Mouse (Mus musculus) gastrocnemius, postnatal 36 days (tissue): ENCODE measurements around the gene Iqcm. TPM values are rescaled to one million over a fixed set of nuclear protein-coding genes. Genes with fewer than 3 reads are reported as not detected.
"Not testable (repeated sequence)": the region's sequence is repeated elsewhere in the genome, so short reads cannot be mapped to it uniquely, and the experiment has no call there.

Experiments used
- DNase-seq, 2 experiments: peaks; one replicate each; pipeline ENCODE4 v3.0.0; 2022
- intact Hi-C: fragments of 180-260 bp; cut with DNase I; formaldehyde crosslinking; loops from one replicate; pipeline ENCODE4 v1.15.1; 2025
- long read RNA-seq, 2 experiments: library from polyadenylated mRNA; stranded (forward); transcript quantifications; one replicate each; pipeline ENCODE4 v2.0.0; 2021
- total RNA-seq, 2 experiments: library from RNA; stranded (reverse); gene quantifications; 2 replicates each; pipeline ENCODE4 v1.2.3; 2021

Gene Iqcm
- total RNA-seq, result not detected
- long read RNA-seq, experiment 1, result 0 reads
- long read RNA-seq, experiment 2, result 0 reads

- no peak for DNase-seq
- intact Hi-C loops, result no loop called here
Observed at GRCm38 (mm10) chr8:75448394-75448793, at the start of gene Iqcm. TSS of gene Iqcm (plus strand) at chr8:75448694.

GRCm38 (mm10) chr8:75406489-75406888 lies 42.0 kb upstream of the Iqcm start, which contains the start of gene Gm10358:
TSS of gene Gm10358 (minus strand) at chr8:75406589.
- intact Hi-C loops, result no loop called here
- DNase-seq, result no peak

DNA sequence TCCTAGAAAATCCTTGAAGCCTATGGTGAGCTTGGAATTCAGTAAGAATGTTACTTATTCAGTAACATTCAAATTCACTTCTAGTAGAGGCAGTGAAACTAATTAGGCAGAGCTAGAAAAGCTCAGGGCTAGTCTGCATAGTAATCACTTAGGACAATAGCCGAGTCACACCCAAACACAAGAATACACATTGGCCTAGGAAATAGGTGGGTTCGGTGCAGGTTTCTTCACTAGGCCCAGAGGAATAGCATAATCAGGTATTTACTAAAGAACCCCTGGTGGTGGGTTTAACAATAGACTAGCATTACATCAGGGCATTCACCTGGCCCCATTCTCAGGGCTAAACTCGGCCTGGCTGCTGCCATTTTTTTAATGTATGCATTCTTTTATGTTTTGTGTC lies 32.8 kb upstream of the Iqcm start:
- intact Hi-C loops, DNase-seq: not testable (repeated sequence)

DNA sequence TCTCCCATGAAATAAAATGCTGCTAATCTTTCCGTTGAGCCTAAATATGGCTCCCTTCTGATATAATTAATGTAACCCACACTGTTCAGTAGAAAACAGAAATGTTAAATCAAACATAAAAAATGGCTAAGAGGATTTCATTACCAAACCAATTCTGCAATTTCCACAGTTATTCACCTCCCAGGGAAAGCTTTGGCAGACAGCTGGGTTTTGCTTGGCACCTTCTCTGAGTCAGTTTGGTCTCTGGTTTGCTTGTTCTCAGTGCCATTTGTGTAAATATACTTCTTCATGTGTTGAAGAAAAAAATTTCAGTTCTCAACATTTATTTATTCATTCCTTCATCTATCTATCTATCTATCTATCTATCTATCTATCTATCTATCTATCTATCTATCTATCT lies 28.3 kb downstream of the Iqcm start:
- intact Hi-C loops, result no loop called here
- DNase-seq, result no peak

DNA sequence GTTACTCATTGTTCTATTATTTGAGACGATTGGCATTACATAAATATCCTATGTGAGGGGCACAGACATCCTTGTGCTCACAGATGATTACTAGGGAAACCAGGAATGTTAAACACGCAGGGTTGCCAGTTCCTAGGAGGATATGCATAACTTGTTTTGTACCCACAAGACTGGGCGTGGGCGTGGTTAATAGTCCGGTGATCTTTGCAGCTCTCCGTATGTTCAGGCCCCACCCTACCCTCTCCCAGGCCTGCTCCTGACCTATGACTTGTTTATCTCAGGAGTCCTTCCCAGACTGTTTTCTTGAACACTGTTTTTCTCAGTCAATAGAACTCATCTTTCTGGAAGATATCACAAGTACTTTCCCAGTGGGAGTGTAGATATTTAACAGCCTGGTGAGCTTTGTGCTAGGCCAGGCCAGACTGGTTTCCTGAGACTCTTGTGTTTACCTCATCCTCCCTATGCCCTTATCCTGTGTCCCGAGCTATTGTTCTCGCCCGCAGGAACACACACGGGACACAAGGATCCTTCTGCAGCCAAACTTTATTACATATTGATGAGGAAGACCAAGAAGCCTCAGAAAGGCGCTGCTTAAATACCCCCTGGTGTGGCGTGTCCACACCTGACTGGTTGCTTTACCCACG lies 40.7 kb downstream of the Iqcm start:
- intact Hi-C loops, result no loop called here

GRCm38 (mm10) chr8:75509299-75509698 lies 60.8 kb downstream of the Iqcm start:
- intact Hi-C loops, result no loop called here
- DNase-seq, result no peak

More for the DNA sequence above, 40.7 kb downstream of the Iqcm start:
- DNase-seq, result no peak

DNA sequence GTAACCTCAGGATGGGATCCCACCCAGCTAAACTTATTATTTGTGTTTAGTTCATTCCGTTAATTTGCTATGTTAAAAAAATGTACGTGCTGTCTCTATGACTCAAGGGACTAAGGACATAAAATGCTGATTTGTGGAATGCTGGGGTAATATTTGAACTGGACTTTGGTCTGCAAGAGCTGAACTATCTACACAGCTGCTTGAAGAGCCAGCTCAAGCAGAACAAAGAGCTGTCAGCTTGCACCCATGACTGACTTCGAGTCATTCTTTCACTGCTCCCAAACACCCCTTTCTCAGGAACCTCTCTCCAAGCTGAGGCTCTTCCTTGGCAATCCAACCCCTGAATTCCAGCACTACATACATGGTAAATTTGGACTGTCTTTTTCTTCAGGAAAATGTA lies 65.3 kb downstream of the Iqcm start:
- intact Hi-C loops, result no loop called here
- no peak for DNase-seq

DNA sequence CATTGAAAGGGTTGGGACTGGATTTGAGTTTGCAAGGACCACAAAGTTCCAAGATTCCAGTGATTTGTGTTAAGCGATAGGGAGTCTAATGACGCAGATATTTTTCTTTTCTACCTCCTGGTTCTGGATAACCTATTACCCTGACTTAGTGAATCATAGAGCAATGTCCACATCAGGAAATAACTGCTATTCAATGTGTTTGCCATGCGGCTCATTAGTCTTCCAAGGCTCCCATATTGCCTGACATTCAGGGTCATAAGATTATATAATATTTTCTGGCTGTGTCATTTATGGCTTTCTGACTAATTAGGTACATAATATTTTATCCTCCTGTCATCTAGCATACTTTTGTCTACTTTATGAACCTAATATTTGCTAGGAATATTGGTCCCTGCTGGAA lies 100.8 kb downstream of the Iqcm start:
- intact Hi-C loops, result no loop called here
- no peak for DNase-seq

GRCm38 (mm10) chr8:75596281-75596680 lies 147.8 kb downstream of the Iqcm start:
- intact Hi-C loops, result no loop called here

DNA sequence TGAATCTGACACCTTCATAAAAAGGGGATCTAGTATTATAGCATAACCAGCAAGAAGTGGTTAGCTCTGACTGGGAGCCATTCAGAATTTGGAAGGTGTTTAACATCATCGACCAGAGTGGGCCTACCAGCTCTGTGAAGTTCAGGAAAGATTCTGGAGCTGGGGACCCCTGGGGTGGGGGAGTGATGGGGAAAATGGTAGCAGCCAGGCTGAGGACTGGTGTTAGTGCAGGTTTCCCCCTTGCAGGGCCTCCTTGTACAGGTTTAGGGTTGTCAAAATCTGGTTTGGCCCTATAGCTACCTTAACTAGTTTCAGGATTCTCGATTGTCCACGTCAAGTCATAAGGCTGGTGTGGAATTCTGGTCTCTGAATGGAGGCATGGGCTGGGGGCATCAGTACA lies 194.5 kb downstream of the Iqcm start:
- no peak for DNase-seq
- intact Hi-C loops, result no loop called here

More at GRCm38 (mm10) chr8:75596281-75596680, 147.8 kb downstream of the Iqcm start:
- no peak for DNase-seq

- DNase-seq, result no peak
- intact Hi-C loops, result no loop called here
Observed at GRCm38 (mm10) chr8:75659287-75659686, 210.8 kb downstream of the Iqcm start.

GRCm38 (mm10) chr8:75746561-75746960 lies 298.1 kb downstream of the Iqcm start:
- no peak for DNase-seq
- intact Hi-C loops, result no loop called here

DNA sequence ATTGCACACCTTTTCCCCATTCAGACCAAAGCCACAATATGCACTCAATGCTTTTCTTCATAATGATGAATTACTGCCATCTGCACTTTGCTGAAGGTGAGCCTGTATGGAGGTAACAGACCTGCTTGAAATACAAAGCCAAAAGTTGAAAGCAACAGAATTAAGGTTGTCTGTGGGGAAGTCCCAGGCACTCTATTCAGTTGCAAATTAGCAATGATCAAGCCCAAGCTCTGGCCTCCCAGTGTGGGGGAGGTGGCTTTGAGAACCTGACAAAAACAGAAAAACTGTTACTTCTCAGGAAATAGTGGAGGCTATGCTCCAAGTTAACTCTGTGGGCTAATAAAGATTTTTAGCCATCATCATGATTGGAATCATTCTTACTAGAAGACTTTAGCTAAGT lies 307.1 kb downstream of the Iqcm start:
- DNase-seq, result no peak
- intact Hi-C loops, result no loop called here

DNA sequence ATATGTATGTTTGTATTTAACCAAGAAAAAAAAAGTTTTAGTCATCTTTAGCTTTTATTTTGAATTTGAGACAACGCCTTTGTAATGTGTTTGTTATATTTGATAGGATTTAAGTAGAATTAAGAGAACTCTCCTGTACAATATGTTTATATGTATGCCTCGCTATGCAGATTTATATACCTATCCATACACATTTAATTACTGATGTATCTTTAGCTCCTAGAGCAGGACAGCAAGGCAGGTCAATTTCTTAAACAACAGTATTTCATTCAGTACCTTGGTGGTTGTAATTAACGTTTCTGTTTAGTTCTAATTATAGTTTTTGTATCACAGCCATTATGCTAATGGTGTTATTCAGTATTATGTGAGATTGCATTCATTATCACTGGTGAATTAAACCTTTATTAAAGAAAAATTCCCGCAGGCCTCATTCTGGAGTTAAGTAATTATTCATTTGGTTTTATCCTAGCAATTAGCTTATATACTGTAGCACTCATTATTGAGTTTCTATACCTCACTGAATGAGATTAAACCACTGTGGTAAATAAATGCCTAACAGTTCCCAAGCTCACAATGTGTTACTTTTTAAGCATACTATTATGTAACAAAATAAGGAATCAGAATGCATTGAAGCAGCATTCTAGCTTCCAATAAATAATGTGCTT lies 380.1 kb downstream of the Iqcm start:
- no peak for DNase-seq
- intact Hi-C loops, result no loop called here

DNA sequence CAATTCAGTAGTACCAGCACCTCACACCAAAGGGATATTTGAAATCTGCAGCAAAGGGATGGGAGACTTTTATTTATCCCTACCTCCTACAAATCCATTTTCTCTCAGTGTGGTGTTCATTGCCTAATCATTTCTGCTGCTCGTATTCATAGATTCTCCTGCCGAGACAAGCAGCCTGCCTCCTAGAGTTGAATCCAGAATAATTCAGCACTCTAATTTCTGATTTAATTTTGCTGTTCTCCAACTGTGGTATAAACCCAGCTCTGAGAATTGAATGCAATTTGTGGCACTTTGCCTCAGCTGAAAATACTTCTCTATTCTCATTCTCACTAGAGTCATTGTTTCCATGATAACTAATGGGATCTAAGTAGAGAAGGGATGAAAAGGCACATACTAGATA lies 386.8 kb downstream of the Iqcm start:
- intact Hi-C loops, result no loop called here
- no peak for DNase-seq

GRCm38 (mm10) chr8:75917603-75918344 lies 469.3 kb downstream of the Iqcm start:
- intact Hi-C loops, result no loop called here
- DNase-seq, result no peak

- DNase-seq, result no peak
- intact Hi-C loops, result no loop called here
Observed at GRCm38 (mm10) chr8:75949166-75949565, 500.7 kb downstream of the Iqcm start.

- no peak for DNase-seq
- intact Hi-C loops, result no loop called here
Observed at GRCm38 (mm10) chr8:75956016-75956415, 507.5 kb downstream of the Iqcm start.

GRCm38 (mm10) chr8:76018501-76018900 lies 570.0 kb downstream of the Iqcm start:
- no peak for DNase-seq
- intact Hi-C loops, result no loop called here
